Mouse (Mus musculus) liver (tissue): ENCODE results near the gene Pik3c2b.
"Not testable (repeated sequence)": the region's sequence is repeated elsewhere in the genome, so short reads cannot be mapped to it uniquely, and the experiment has no call there.

Experiments used
- DNase-seq: peaks from one replicate; pipeline ENCODE4 v3.0.0-alpha.2; 2020; ENCODE audit warnings: mixed read lengths

The Pik3c2b gene

DNA sequence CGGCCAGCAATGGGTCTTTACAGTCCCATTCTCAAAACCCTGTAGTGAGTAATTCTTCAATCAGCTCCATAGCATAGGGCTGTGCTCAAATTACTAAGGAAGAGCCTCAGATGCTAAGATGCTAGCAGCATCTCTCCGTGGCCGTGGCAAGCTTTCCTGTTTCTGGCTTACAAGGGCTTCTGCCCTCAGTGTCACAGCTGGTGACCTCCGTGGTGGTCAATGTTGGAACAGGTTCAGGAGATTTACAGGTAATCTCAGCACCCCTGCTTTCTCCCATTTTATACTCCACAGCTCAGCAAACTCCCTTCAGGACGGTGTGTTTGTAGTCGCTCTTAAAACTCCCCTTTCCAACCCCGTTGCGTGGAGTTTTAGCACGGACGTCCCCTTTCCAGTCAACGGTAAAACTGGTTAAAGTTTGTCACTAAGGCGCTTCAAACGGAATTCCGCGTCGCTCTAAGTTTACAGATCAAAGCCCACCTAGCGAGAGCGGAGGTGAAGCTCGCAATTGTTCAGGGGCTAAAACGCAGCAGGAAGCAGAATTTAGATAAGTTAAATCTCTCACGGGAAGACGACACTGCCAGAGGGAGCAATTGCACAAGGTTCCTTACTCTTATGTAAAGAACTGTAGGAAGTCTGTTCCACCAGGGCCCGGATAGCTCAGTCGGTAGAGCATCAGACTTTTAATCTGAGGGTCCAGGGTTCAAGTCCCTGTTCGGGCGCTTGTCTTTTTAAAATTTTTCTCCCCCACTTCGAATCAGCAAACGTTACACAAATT, 12.0 kb upstream of the Pik3c2b start:
- peak; percentile 75 for DNase-seq

DNA sequence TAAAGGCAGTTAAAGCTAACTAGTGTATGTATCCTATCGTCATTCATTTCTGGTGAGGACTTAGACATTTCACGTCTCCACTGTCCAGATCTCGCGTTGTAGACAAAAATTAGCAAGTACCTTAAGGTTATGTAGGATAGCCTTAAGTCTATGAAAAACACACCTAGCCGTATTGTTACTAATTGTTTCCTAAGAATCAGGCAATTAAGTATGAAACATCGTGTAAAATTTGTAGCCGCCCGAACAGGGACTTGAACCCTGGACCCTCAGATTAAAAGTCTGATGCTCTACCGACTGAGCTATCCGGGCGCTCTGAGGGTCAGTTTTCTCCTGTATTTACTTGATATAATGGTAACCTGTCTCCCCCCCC, 11.4 kb upstream of the Pik3c2b start:
- DNase-seq, result peak; percentile 71

- not testable (repeated sequence) for DNase-seq
Measured at GRCm38 (mm10) chr1:133034682-133035081, 10.8 kb upstream of the Pik3c2b start.

DNA sequence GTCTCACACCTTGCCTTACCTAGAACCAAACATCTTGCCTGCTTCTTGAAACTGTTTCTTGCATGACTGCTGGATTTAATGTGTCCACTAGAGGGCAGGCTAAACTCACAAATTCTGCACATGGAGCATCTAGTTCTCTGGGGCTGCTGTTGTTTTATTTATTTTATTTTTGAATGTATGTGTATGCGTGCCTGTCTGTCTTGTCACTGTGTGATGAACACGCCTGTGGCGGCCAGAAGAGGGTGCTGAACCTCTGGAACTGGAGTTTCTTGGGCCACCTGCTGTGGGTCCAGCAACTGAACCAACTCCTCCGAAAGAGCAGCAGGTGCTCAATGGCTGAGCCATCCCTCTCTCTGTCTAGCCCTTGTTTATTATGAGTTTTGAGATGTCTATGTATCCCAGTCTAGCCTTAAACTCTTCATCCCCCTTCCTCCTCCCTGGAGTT, 5.9 kb upstream of the Pik3c2b start:
- DNase-seq, result peak; percentile 48

DNA sequence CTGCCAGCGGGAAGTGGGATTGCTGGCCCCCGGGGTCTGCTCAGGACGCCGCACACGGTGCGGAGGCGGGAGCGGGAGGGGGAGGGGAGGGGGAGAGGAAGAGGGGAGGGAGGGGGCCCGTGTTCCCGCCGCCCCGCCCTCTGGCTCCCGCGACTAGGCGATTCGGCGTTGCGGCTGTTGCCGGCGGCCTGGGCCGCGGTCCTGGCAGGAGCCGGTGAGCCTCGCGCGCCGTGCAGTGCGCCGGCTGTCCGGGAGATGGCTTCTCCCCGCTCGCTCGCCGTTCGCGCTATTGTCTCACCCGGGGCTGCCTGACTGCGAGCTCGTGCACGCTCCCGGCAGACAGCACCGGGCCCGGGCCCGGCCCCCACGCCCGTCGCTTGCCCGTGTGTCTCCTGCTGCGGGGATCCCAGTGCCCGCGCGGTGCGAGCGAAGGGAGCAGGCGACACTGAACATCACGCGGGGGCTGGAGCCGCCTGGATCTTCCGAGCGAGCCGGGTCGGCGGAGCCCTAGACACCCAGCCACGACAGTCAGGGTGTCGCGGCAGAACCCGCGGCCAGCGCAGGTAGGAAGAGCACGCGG, 484 bp downstream of the Pik3c2b start:
- DNase-seq, result peak; percentile 67

GRCm38 (mm10) chr1:133046441-133046931, 1.0 kb downstream of the Pik3c2b start:
- peak; percentile 33 for DNase-seq

- no peak for DNase-seq
Measured at GRCm38 (mm10) chr1:133047575-133047974, 2.1 kb downstream of the Pik3c2b start.

- no peak for DNase-seq
Measured at GRCm38 (mm10) chr1:133048690-133049089, 3.2 kb downstream of the Pik3c2b start.

GRCm38 (mm10) chr1:133050001-133050431, 4.5 kb downstream of the Pik3c2b start:
- DNase-seq, result no peak

GRCm38 (mm10) chr1:133051829-133052228, 6.4 kb downstream of the Pik3c2b start:
- no peak for DNase-seq

DNA sequence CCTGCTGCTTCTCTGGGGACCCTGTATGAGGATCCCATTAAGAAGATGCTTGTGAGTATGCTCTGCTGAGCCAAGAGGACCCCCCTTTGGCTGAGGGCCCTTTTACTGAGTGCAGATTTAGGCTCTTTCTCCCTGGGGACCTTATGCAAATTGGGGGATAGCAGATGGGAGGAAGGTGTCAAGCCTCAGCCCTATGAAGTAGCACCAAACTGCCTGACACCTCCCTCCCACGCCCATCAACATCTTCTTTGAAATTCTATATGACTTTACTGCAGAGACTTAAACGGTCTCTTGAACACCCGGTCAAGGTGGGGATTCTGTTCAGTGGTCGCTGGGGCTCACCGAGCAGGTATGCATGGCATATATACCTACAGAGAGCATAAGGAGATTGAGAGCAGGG, 7.6 kb downstream of the Pik3c2b start:
- DNase-seq, result no peak

DNA sequence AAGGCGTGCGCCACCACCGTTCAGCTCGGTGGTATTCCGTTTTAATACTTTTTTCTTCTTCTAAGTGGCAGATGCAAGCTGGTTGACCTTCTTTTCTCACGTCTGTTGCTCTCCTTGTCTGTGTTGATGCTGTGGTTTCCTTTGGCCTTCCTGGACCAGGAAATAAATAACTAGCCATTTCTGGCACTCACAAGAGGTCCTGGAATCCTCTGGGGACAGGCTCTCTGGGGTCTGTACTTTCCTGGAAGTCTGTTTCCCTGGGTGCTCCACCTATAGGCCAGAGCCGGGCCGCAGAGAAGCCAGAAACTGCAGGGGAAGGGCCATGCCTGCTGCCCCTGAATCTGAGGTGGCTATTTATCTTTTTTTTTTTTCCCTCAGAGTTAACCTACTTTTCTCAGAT, 8.9 kb downstream of the Pik3c2b start:
- no peak for DNase-seq

DNA sequence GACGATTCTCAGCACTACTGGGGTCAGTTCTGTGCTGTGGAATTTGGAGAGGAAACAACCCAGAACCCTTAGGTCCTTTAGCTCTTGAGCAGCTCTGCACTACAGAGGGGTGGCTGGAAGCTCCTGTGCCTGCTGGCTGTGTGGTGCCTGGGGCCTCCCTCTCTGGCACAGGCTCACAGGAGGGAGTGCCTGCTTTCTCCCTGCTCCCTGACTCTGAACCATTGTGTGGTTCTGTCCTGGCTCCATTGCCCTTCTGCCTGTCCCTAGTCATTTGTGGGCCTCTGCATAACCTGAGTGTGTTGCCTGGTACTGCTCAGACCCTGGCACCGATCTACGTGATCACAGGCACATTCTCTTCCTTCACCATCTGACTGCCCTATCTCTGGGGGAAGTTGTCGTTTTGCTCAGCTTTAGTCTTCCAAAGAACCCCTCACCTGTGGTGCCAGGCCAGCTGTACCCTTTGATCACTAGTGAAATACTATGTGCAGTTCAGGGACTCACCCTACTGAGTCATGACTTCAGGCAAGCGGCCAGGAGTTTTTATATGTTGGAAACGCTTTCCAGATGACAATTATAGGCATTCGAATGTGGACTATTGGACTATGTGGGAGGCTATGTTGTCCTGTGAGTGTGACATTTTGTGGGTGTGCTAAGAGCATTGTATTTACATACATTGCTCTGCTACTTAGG, 12.0 kb downstream of the Pik3c2b start:
- no peak for DNase-seq

- DNase-seq, result no peak
Measured at GRCm38 (mm10) chr1:133059592-133059991, 14.1 kb downstream of the Pik3c2b start.

DNA sequence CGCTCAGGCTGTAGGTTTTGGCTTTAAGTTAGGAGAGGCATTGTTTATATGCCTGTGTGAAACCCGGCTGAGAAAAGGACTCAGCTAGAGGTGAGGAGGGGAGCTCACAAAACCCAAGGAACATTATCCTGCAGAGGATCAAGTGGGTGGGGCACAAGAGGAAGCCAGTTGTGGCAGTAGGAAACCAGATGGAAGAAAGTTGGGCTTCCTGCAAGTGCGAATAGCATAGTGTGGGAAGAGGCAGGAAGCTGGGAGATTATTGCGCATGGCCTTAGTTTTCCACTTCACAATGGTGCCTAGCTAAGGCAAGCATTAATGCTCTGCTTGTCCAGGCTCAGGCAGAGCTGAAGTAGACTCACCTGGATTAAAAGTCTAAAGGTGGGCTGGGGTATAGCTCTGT, 15.2 kb downstream of the Pik3c2b start:
- no peak for DNase-seq

DNA sequence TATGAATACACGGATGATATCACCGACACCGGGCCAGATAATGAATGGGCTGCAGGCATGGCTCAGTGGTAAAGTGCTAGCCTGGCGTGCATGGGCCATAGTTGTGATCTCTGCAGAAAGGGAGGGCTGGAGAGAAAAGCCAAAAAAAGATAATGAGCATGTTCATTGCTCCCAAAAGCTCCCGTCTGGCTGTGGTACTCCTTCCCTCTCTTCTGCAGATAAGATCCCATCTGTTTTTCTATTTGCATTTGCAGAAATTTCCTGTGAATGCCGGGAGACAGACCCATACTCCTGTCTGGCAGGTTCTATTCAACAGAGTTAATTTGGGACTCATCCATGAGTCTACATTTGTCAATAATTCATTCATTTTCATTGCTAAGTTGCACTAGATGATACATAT, 17.7 kb downstream of the Pik3c2b start:
- no peak for DNase-seq

GRCm38 (mm10) chr1:133068268-133068667, 22.8 kb downstream of the Pik3c2b start:
- no peak for DNase-seq

- no peak for DNase-seq
Measured at GRCm38 (mm10) chr1:133068669-133069274, 23.3 kb downstream of the Pik3c2b start.

DNA sequence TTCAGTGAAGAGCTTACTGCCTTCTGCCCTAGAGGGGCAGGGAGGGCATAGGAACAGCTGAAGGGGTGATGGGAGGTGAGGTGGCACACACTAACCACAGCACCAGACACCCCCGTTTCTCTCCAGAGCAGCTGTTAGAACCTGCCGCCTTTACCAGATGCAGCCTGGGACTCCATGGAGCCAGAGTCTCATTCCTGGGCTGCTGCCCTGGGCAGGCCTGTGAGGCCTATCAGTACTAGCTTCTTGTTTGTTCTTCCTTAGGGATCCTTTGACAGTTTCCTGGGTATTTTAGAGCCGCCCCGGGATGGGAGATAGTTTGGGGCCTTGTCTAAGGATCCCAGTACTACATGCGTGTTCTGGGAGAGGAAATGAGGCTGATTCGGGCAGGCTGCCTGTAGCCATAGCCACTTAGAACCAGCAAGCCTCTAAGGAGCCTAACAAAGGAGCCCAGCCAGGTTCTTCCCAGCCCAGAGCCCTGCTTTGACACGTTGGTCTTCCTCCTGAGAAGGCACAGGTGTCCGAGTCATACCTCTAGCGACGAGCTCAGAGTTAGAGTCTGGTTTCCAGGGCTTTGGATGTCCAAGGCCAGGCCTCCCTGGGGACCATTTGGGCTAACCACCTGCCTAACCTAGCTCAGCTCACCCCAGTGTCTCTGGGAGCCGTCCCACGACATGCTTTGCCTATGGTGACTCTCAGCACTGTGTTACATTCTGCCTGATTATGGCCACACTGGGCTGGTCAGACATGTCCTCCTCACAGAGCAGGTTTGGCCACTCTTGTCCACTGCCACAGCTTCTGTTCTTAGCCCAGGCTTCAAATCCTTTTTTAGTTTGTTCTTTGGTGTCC, 24.0 kb downstream of the Pik3c2b start:
- no peak for DNase-seq

- DNase-seq, result peak; percentile 35
Measured at GRCm38 (mm10) chr1:133070157-133070556, 24.7 kb downstream of the Pik3c2b start.

DNA sequence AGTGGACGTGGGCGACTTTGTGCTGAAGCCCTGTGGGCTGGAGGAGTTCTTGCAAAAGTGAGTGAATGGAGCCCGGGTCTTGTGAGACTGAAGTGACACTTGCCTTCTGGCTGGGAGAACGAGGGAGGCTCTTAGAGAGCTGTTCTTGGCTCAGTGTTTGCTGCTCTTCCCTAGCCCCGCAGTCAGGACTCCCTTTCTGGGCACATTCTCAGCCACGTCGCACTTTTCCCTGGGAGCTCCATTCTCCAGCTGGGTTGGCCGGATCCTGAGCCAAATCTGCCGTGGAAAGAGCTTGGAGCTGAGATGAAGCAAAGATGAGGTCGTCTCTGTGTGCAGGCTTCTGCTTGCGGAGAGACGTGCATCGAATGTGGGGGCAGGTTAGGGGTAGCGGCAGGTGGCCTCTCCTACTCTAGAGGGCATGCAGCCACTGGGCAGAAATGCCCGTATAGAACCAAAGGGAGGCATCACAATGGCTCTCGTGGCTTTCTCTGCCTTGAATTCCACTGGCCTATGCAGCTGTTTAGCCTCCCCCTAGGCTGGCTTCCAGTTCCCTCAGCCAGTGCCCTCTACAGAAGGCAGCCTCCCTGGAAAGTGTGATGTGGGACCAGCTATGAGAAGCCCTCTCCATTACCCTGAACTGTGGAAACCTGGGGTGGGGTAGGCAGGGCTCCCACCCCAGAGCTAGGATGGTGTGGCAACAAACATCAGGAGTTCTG, 26.4 kb downstream of the Pik3c2b start:
- DNase-seq, result no peak
